In genomic region chrX:104179257-104179656, GRCm38 (mm10) we compare ENCODE assay signal across 9 mouse cellular contexts. TPM values are rescaled to one million over a fixed set of nuclear protein-coding genes. Genes with fewer than 3 reads are reported as not detected.
DNase-seq lines count a peak whose midpoint lies in the region; ATAC-seq and TF ChIP-seq lines count a peak whose summit lies in the region.
"Had no signal": no experiment of that assay in that cellular context is flagged by ENCODE, and none has a peak within 500 bp of the region (broad histone marks: within the 10 kb centered on the region; RNA-seq: fewer than 3 reads in every experiment).

No protein-coding gene starts in this region.

- no peak for ATAC-seq in kidney, embryonic 14.5 days (ENCODE audit: low FRiP score, low TSS enrichment)
- 0 out of 2 replicates have a peak, but pooled peaks have one; percentile 56 for ATAC-seq in common myeloid progenitor, adult 5-6 weeks (replicated peaks; ENCODE audit: low read depth, poor library complexity, severe bottlenecking)
- no peak for ATAC-seq in megakaryocyte, adult 5-6 weeks (ENCODE audit: poor library complexity, severe bottlenecking)

- H3K79me2 ChIP-seq in C2C12 (ENCODE audit: control insufficient read depth, insufficient read depth), result no peaks in the 10 kb centered on the region

- H3K27ac ChIP-seq in kidney, embryonic 14.5 days (ENCODE audit: low read depth, low read length), result no peak overlapping the region
- H3K27ac ChIP-seq: embryonic facial prominence, embryonic 13.5 days had no signal

- no peak overlapping the region for H3ac ChIP-seq in C2C12 (ENCODE audit: control insufficient read depth, insufficient read length, low read depth)

- no peaks in the 10 kb centered on the region for H3K4me1 ChIP-seq in kidney, embryonic 14.5 days (ENCODE audit: control insufficient read depth, insufficient read depth, low read length)
- H3K4me1 ChIP-seq: embryonic facial prominence, embryonic 13.5 days had no signal

- H3K79me3 ChIP-seq in C2C12 (ENCODE audit: low read depth), result no peaks in the 10 kb centered on the region

- H3K4me2 ChIP-seq in kidney, embryonic 14.5 days (replicated peaks; ENCODE audit: low read depth, low read length), result no peak overlapping the region
- H3K4me2 ChIP-seq: embryonic facial prominence, embryonic 13.5 days had no signal

- H3K9me3 ChIP-seq in kidney, embryonic 14.5 days (ENCODE audit: control insufficient read depth, low read length), result no peaks in the 10 kb centered on the region
- H3K9me3 ChIP-seq: embryonic facial prominence, embryonic 13.5 days had no signal

- TF ChIP-seq CTCF in C2C12 (IDR thresholded peaks at IDR 0.05; ENCODE audit: control insufficient read depth, insufficient read depth, insufficient read length), result peak; percentile 14

- peak; percentile 53 for DNase-seq in kidney, adult 18-20 months
- peak; percentile 68 for DNase-seq in NIH3T3 (ENCODE audit: low read depth)
- peak; percentile 64 for DNase-seq in kidney, postnatal 10 days
- DNase-seq in mesoderm, embryonic 11.5 days (ENCODE audit: low read depth, low spot score), result peak; percentile 34

- no peak overlapping the region for H3K9ac ChIP-seq in kidney, embryonic 14.5 days (ENCODE audit: low read depth, low read length)
- H3K9ac ChIP-seq: embryonic facial prominence, embryonic 13.5 days had no signal

- H3K36me3 ChIP-seq in kidney, embryonic 14.5 days (ENCODE audit: control insufficient read depth, insufficient read depth, low read length), result no peaks in the 10 kb centered on the region
- no peaks in the 10 kb centered on the region for H3K36me3 ChIP-seq in C2C12 (ENCODE audit: control insufficient read depth, insufficient read depth)
- H3K36me3 ChIP-seq: embryonic facial prominence, embryonic 13.5 days had no signal

- H3K27me3 ChIP-seq in kidney, embryonic 14.5 days (ENCODE audit: control insufficient read depth, insufficient read depth, low read length), result no peaks in the 10 kb centered on the region
- H3K27me3 ChIP-seq in C2C12 (ENCODE audit: control insufficient read depth, insufficient read depth, insufficient read length), result no peaks in the 10 kb centered on the region

- WGBS in kidney, embryonic 14.5 days, result 28% methylated on average over 2 of the region's 2 CpGs

- no peak overlapping the region for H3K4me3 ChIP-seq in kidney, embryonic 14.5 days (ENCODE audit: low read length)
- H3K4me3 ChIP-seq in C2C12 (ENCODE audit: insufficient read depth, poor library complexity, severe bottlenecking), result no peak overlapping the region
- H3K4me3 ChIP-seq: embryonic facial prominence, embryonic 13.5 days had no signal

TF ChIP-seq in C2C12, 6 proteins besides CTCF, POLR2A, EP300 and RAD21:
- TF ChIP-seq FOSL1 (IDR thresholded peaks at IDR 0.05; ENCODE audit: insufficient read depth, low read length, poor library complexity, severe bottlenecking) (no peak), USF1 (IDR thresholded peaks at IDR 0.05; ENCODE audit: low read depth) (no peak), MYOD1 (IDR thresholded peaks at IDR 0.05; ENCODE audit: control insufficient read depth, insufficient read length, low read depth) (no peak), CEBPB (IDR thresholded peaks at IDR 0.05; ENCODE audit: low read depth) (no peak), MAX (IDR thresholded peaks at IDR 0.05) (no peak), MYOG (IDR thresholded peaks at IDR 0.05; ENCODE audit: control insufficient read depth, extremely low read depth, insufficient read length) (no peak)
TF ChIP-seq in C2C12: peak in this region for 0.

RNA-seq across cellular contexts. Expression of gene Nexmif, which starts 21.7 kb away (rescaled TPM):
- 1.5 and 1.8 TPM in 2 replicates for polyA plus RNA-seq in kidney, embryonic 14.5 days (2014; fragmentation: Nextera tagmentation; extraction: Ambion mirVana)
- polyA plus RNA-seq in C2C12 (2012; fragmentation: generic; extraction: Trizol), result not detected
- total RNA-seq in common myeloid progenitor, adult 5-6 weeks (2017), result not detected in 2 replicates
- total RNA-seq in megakaryocyte, adult 5-6 weeks (2015), result not detected in 2 replicates
- not detected in 2 replicates for total RNA-seq in megakaryocyte, adult 5-6 weeks (2017)
